Mouse (Mus musculus) spleen, embryonic (tissue): ENCODE results near the gene Extl1.

Source experiments
- CTCF ChIA-PET: fragments of 350-600 bp; sonication (Branson Sonifier 250); formaldehyde crosslinking; loops from one replicate; lab custom pipeline; 2022; lab: Charles Lee

Gene Extl1

GRCm38 (mm10) chr4:134315470-134315869 is 68.2 kb downstream of the Extl1 start:
- CTCF ChIA-PET, result no interaction called here

DNA sequence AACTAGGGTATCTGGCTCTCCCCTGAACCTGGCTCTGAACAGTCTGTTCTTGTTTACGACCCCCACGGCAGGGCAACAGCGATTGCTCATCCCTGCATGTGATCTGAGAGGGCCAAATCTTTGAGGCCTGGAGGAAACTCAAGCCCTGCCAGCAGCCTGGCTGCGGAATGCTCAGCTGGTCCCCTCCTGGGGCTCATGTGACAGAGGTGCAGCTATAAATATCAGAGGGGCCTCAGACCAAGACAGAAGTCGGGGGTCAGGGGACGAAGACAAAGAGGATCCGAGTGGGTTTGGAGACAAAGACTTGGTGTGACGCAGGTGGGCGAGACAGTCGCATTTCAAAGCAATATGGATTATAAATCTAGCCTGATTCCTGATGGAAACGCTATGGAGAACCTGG is 68.8 kb downstream of the Extl1 start, which contains the start of gene Trim63:
Gene Trim63 (plus strand): TSS at position 245 of the 400 bp plus-strand sequence.
- CTCF ChIA-PET, result no interaction called here

- CTCF ChIA-PET, result no interaction called here
Measured at GRCm38 (mm10) chr4:134314081-134314655, 69.5 kb downstream of the Extl1 start.

- CTCF ChIA-PET, result no interaction called here
Measured at GRCm38 (mm10) chr4:134312901-134313300, 70.7 kb downstream of the Extl1 start.

- CTCF ChIA-PET, result interaction anchor here (0.6 to 0.8 kb wide), 2 partner anchors 20 to 1092 kb away, joined by 3 to 7 read pairs; no protein-coding TSS in a partner anchor
Measured at GRCm38 (mm10) chr4:134312341-134312740, 71.3 kb downstream of the Extl1 start.

DNA sequence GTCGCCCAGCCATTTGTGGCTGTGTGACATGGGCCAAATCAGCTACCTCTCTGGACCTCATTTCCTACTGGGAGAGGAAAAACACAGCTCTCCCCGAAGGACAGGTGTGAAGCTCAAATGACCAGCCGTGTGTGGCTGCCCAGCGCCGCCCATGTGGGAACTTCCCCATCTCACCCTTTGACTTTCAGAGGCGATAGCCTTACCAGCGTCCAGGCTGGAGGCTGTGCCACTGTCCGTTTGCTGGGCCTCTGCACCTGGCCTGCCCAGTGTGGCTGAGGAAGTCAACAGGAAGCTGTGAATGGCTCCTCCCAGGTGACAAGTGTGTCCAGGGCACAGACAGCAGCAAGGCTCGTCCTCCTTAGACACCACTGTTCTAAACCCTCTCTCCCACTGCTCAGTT is 71.9 kb downstream of the Extl1 start:
- CTCF ChIA-PET, result interaction anchor here (0.6 to 0.8 kb wide), 2 partner anchors 19 to 1092 kb away, joined by 3 to 7 read pairs; no protein-coding TSS in a partner anchor

DNA sequence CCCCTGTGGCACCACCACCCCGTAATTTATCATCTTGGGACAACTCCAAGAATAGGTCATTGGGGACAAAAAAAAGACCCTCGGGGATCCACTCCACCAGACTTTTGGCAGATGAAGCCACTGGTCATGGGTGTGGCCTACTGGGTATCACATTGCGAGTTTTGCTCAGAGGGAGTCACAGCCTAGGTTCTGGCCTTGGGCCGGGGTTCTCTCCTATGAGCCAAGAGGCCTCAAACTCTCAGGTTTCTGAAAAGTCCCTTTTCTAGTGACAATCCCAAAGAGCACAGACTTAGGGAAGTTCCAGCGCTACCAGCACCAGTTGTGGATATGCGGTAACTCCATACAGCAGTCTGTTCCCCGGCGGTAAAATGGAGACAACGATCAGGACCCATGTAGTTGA is 73.0 kb downstream of the Extl1 start:
- CTCF ChIA-PET, result no interaction called here

DNA sequence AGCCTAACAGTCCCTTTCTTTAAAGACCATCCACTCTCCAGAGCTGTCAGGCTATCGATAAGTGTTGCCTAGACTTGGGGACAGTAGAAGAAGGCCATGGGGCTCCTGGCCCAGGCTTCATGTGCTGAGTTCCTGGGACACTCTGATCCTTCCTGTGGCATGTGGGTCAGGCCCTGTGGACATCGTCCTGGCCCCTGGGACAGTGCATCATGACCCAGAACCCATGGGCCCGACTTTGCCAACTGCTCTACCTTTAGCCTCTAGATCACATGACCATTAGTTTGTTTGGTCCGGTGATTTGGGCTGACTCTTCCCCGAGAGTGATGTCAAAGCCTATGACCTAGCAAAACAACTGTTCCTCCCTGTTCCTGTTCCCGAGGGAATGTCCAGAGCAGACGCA is 73.5 kb downstream of the Extl1 start:
- CTCF ChIA-PET, result no interaction called here

DNA sequence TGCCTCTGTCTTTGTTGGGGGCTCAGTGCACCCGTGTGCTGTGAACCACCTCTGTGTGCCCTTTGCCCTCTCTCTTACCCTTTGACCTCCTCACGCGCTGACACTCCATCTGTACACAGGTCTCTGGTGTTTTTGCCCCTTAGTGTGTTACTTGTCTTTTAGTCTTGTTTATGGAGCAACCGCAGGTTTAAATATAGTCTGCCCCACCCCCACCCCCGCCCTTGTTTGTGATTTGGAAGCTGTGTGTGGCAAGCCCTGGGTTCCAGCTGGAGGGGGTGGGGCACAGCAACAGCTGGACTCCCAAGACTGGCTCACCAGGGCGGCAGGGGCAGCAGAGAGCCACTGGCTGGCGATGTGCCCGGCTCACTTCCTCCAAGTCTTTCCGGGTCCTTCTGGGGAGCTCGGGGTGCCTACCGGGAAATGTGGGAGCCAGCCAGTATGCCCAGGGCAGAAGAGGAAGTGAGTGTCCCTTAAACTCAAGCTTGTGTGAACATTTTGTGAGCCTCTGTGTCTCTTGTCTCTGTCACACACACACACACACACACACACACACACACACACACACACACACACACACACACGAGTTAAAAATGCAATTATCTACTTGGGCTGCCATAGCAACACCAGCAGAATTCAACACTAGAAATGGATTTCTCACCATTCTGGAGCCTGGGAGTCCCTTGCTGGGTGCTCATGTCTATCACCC is 76.1 kb downstream of the Extl1 start:
- CTCF ChIA-PET, result interaction anchor here (0.6 kb wide), 3 partner anchors 9 to 52 kb away, joined by 3 to 4 read pairs (median 3); no protein-coding TSS in a partner anchor

- CTCF ChIA-PET, result interaction anchor here (0.6 kb wide), 3 partner anchors 10 to 53 kb away, joined by 3 to 4 read pairs (median 3); no protein-coding TSS in a partner anchor
Measured at GRCm38 (mm10) chr4:134306963-134307362, 76.7 kb downstream of the Extl1 start.
